Mouse (Mus musculus): ENCODE results near the gene Mpp3. TPM values are rescaled to one million over a fixed set of nuclear protein-coding genes. Genes with fewer than 3 reads are reported as not detected.

Mpp3 gene
- polyA plus RNA-seq, 1 experiment from 2014 or later, result 4.9 TPM

DNA sequence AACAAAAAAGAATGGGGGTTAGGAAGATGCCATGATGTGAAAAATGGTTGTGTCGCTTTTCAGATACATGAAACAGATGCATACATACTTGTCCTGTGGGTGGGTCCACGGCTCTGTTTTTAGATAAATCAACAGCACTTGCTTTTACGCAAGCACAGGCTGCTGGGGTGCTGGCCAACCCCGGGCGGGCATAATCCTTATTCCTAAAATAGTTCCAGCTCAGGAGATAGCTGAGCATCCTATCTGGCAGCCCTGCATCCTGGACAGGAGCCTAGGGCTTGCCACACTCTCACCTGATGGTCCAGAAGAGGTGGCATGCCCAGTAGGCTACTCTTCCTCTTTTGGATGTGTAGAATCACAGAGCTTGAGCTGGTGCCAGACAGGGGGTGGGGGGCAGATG, 78.2 kb downstream of the Mpp3 start:
- Histone ChIP-seq H3K9me3 (ENCODE audit: low read depth, low read length) (no peaks in the 10 kb centered on the region), H3K4me2 (no peak overlapping the region), H3K4me1 (ENCODE audit: insufficient read depth) (peaks cover 14% of the 10 kb centered on the region; the same call in 1 of the 2 replicates), H3K4me3 (ENCODE audit: low read depth, low read length) (no peak overlapping the region), H3K27me3 (ENCODE audit: insufficient read depth, low read length) (no peaks in the 10 kb centered on the region), H3K27ac (ENCODE audit: low read depth) (no peak overlapping the region), H3K9ac (no peak overlapping the region), H3K36me3 (ENCODE audit: insufficient read depth) (no peaks in the 10 kb centered on the region)
- DNase-seq (no peak), ATAC-seq (ENCODE audit: insufficient read depth) (no peak)
- TF ChIP-seq CTCF (IDR thresholded peaks at IDR 0.05; ENCODE audit: low read depth), result no peak
- 72% methylated on average over 5 of the region's 5 CpGs for WGBS

Other genes starting within 250 kb of the Mpp3 start
- gene Etv4, start 243.1 kb downstream of the Mpp3 start, polyA plus RNA-seq (2014; fragmentation: Nextera tagmentation; extraction: Ambion mirVana), result 14.6 and 14.8 TPM in 2 replicates
- 7.9 and 9.3 TPM in 2 replicates for gene Meox1, start 134.1 kb downstream of the Mpp3 start, polyA plus RNA-seq (2014; fragmentation: Nextera tagmentation; extraction: Ambion mirVana)
- not detected in 2 replicates for gene Sost, start 61.4 kb downstream of the Mpp3 start, polyA plus RNA-seq (2014; fragmentation: Nextera tagmentation; extraction: Ambion mirVana)
- not detected in 2 replicates for gene Cfap97d1, start 44.2 kb downstream of the Mpp3 start, polyA plus RNA-seq (2014; fragmentation: Nextera tagmentation; extraction: Ambion mirVana)
- gene Dusp3, start 41.4 kb downstream of the Mpp3 start, polyA plus RNA-seq (2014; fragmentation: Nextera tagmentation; extraction: Ambion mirVana), result 15.7 and 16.9 TPM in 2 replicates
- 0.17 and 0.23 TPM in 2 replicates for gene Cd300lg, start 13.0 kb upstream of the Mpp3 start, polyA plus RNA-seq (2014; fragmentation: Nextera tagmentation; extraction: Ambion mirVana)
- 4.9 and 6.3 TPM in 2 replicates for gene Mpp2, start 60.1 kb upstream of the Mpp3 start, polyA plus RNA-seq (2014; fragmentation: Nextera tagmentation; extraction: Ambion mirVana)
- not detected in 2 replicates for gene Ppy, start 72.9 kb upstream of the Mpp3 start, polyA plus RNA-seq (2014; fragmentation: Nextera tagmentation; extraction: Ambion mirVana)
- gene Pyy, start 79.4 kb upstream of the Mpp3 start, polyA plus RNA-seq (2014; fragmentation: Nextera tagmentation; extraction: Ambion mirVana), result not detected in 2 replicates
- gene Nags, start 117.1 kb upstream of the Mpp3 start, polyA plus RNA-seq (2014; fragmentation: Nextera tagmentation; extraction: Ambion mirVana), result not detected in 2 replicates
- 26.3 and 26.8 TPM in 2 replicates for gene Tmem101, start 127.9 kb upstream of the Mpp3 start, polyA plus RNA-seq (2014; fragmentation: Nextera tagmentation; extraction: Ambion mirVana)
- gene Lsm12, start 156.8 kb upstream of the Mpp3 start, polyA plus RNA-seq (2014; fragmentation: Nextera tagmentation; extraction: Ambion mirVana), result 93.2 and 109 TPM in 2 replicates
- 31.0 and 34.5 TPM in 2 replicates for gene G6pc3, start 161.2 kb upstream of the Mpp3 start, polyA plus RNA-seq (2014; fragmentation: Nextera tagmentation; extraction: Ambion mirVana)
- gene Hdac5, start 201.7 kb upstream of the Mpp3 start, polyA plus RNA-seq (2014; fragmentation: Nextera tagmentation; extraction: Ambion mirVana), result 41.1 and 42.7 TPM in 2 replicates
- gene BC030867, start 220.4 kb upstream of the Mpp3 start, polyA plus RNA-seq (2014; fragmentation: Nextera tagmentation; extraction: Ambion mirVana), result 21.4 and 22.2 TPM in 2 replicates
- gene Asb16, start 240.3 kb upstream of the Mpp3 start, polyA plus RNA-seq (2014; fragmentation: Nextera tagmentation; extraction: Ambion mirVana), result 0.08 TPM in 1 of 2 replicates, not detected in the other